Mouse (Mus musculus): ENCODE data around the gene A930018P22Rik.
A peak's percentile ranks its signal among the peaks of the same experiment; 100 is the strongest.
"Not testable (repeated sequence)": the region's sequence is repeated elsewhere in the genome, so short reads cannot be mapped to it uniquely, and the experiment has no call there.

Gene A930018P22Rik

DNA sequence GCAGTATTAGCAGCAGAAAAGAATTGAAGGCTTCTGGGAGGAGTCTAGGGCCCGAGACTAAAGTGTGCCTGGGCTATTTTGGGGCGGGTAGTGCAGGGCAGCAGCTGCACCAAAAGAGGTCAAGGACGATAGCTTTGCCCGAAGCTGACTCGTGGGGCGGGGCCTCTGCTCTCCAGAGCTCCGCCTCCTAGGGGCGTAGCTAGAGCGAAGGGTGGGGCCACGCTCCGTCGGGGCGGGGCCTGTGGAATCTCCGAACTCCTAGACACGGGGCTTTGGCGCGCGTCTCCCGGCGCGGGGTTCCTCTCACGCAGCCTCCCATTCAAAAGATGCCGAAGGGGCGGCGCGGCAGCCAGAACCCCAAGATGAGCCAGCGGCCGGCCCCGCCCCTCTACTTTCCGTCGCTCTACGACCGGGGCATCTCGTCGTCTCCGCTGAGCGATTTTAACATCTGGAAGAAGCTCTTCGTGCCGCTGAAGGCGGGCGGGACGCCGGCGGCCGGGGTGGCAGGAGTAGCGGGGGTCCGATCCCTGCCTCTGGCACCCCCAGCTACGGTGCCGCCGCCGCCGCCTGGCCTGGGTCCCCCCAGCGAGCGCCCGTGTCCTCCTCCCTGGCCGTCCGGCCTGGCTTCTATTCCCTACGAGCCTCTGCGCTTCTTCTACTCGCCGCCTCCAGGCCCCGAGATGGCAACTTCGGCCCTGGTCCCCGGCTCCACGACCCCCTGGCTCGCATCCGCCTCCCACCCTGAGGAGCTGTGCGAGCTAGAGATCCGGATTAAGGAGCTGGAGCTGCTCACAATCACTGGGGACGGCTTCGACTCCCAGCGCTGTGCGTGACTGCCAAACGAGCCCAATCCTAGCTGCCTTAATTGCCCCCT lies at the start of gene A930018P22Rik:
A930018P22Rik (plus strand) TSS at position 265 of the 874 bp plus-strand sequence.
- peak; percentile 89 for DNase-seq (ENCODE audit: low spot score)

DNA sequence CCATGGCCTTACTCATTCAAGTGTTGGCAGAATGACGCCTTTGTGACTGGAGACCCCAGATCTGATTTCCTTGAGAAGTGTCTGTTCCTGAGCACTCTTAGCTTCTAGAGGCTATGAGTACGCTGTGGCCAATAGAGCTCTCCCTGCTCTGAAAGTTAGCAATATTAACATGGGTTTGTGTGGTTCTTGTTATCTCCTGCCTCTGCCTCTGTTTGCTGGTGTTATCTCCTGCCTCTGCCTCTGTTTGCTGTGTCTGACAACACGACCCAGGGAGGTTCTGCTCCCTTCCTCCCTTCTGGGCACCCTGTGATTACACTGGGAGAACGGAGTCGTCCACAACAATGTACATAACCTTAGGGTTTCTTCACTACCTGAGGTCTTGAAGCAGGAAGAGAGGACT lies 44.3 kb upstream of the A930018P22Rik start:
- not testable (repeated sequence) for DNase-seq (ENCODE audit: low spot score)

DNA sequence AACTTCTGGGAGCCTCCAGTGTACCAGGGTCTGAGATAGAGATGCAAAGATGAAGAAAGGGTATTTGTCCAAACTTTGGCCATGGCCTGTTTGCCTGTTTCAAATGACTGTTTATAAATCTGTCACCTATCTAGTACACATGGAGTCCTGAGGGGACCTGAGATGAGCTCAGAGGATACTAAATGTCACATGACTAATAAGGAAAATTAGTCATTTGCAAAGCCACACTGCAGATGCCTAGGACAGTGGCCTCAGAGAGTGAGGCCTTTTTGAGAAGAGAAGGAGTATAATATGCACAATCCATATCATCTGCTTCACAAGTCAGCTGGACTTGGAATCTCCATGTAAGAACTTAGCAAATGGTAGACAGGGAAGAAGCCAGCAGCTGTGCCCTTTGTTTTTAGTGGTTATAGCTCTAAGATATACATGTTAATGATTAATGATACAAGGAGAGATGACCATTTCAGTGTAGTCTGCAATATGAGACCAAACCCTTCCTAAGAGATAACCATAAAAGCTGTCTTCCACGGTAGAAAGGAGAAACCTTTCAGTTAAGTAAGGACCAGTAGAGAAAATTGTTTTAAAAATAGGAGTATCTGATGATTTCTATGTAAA lies 41.0 kb upstream of the A930018P22Rik start:
- DNase-seq (ENCODE audit: low spot score) = not testable (repeated sequence)

DNA sequence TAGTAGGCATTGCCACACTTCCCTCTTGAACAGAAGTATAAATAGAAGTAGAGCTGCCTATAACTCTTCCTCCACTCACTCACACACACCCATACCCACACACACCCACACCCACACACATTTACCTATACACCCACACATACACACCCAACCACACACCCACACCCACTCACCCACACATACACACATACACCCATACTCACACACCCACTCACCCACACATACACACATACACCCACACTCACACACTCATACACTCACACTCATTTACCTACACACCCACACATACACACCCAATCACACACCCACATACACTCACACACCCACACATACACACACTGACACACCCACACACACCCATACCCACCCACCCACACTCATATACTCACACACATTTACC lies 40.1 kb upstream of the A930018P22Rik start:
- DNase-seq (ENCODE audit: low spot score) = no peak

DNA sequence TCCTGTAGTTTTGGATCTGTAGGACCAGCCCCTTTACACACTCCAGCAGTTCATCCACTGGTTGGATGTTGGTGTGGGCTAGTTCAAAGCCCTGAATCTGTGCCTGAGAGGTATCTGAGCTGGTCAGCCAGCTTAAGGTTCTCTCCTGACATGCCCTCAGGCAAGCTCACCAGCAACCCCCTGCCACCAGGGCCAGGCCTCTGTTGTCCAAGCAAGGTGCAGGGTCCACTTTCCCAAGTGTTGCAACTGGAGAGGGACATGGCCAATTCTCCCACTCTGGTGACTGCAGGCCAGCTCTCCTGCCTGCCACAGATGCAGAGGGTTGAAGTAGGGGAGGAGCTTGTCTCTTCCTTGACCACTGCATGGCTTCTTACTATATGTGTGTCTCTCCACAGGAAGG lies 38.5 kb upstream of the A930018P22Rik start:
- DNase-seq (ENCODE audit: low spot score) = not testable (repeated sequence)

DNA sequence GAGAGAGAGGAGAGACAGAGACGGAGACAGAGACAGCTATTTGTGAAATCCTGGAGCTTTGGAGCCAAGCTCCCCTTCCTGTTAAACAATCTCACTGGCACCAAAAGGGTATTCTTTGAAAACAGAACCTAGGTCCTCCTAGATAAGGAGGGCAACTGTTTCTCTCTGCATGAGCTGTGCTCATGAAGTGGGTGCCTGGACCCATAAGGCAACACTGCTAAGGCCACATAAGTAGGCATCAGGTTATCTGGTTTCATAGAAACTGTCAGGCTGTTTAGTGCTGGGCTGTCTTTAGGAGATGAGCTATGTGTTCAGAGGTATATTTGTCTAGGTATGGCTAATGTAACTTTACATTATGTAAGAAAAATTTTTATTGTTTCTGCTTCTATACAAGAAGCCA lies 35.0 kb upstream of the A930018P22Rik start:
- not testable (repeated sequence) for DNase-seq (ENCODE audit: low spot score)

DNA sequence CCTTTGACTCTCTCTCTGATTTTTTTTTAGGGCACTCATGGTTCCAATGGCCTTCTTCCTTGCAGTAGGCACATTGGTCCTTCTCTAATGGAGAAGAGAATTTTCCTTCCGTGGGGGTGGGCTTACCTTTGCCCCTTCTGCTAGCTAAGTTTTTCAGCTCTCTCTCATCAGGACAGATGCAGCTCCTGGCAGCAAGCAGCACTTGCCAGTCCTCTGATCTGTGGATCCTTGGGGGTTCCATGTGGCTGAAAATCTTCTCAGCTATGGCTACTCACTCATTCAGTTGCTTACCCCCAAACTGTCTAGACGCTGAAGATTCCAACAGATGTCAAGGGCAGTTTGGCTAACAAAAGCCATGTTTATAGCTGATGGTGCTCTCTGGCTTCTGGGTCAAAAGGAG lies 29.3 kb upstream of the A930018P22Rik start:
- no peak for DNase-seq (ENCODE audit: low spot score)

DNA sequence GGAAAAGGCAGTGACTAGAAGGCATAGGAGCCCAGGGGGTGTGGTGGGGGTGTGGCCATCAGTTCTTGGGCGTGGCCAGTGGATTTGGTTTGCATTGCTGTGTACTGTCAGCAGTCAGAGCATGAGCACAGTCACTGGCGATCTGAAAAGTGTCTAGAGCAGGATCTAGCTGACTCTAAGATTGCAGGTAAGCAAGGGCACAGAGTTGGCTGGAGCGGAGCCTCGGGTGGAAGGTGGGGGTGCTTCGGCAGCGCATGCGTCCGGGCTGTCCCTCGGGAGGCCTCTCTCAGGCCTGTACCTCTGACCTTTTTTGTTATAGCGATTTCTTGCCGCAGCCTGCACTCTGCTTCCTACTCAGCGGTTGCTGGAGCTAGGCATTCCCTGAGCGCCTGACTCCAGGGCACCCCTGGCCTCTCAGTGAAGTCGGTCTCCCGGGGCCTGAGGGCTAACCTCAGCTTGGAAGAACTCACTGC lies 26.8 kb upstream of the A930018P22Rik start, which contains the start of gene Cd59a:
Cd59a (plus strand) TSS at position 61 of the 473 bp plus-strand sequence.
- peak; percentile 85 for DNase-seq (ENCODE audit: low spot score)

DNA sequence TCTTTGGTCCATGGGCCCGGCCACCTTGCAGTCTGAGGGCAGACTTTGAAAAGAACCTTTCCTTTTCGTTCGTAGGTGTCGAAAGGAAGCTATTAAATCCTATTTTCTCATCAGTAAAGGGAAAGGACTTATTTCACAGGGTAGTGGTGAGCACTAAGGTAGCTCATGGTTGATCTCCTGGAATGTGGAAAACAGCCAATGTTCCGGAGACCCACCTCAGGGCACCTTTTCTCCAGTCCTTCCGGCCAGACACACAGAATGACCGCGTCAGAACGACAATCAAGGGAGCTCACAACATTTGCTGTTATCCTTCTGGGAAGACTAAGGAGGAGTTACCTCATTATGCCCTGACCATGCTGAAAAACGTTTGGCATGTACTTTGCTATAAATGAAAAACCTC lies 26.3 kb upstream of the A930018P22Rik start:
- DNase-seq (ENCODE audit: low spot score) = no peak

DNA sequence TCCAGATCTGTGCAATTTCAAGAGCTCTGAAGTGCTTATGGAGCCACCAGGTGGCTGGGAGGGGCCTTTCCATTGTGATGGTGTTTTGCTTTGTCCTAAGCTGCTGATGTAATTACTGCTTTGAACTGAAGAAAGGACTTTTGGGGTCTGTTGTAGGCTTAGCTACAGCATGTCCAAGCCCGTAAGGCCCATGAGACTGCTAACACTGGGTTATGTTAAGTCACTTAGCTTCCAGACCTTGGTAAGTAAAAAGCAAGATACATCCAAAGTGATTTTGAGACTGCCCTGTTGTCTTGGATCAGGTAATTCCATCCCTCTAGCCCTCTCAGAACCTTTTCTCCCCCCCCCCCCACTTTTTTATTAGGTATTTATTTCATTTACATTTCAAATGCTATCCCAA lies 25.8 kb upstream of the A930018P22Rik start:
- not testable (repeated sequence) for DNase-seq (ENCODE audit: low spot score)

DNA sequence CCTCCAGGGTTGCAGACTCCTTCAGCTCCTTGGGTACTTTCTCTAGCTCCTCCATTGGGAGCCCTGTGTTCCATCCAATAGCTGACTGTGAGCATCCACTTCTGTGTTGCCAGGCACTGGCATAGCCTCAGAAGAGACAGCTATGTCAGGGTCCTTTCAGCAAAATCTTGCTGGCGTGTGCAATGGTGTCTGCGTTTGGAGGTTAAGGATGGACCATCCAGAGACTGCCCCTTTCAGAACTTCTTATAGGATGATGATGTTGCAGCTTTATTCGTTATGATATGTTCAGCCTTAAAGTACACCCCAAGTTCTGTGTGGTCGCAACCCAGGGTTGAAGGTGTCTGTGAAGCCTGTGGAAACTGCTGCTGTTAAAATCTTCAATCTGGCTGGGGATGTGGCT lies 25.2 kb upstream of the A930018P22Rik start:
- not testable (repeated sequence) for DNase-seq (ENCODE audit: low spot score)

DNA sequence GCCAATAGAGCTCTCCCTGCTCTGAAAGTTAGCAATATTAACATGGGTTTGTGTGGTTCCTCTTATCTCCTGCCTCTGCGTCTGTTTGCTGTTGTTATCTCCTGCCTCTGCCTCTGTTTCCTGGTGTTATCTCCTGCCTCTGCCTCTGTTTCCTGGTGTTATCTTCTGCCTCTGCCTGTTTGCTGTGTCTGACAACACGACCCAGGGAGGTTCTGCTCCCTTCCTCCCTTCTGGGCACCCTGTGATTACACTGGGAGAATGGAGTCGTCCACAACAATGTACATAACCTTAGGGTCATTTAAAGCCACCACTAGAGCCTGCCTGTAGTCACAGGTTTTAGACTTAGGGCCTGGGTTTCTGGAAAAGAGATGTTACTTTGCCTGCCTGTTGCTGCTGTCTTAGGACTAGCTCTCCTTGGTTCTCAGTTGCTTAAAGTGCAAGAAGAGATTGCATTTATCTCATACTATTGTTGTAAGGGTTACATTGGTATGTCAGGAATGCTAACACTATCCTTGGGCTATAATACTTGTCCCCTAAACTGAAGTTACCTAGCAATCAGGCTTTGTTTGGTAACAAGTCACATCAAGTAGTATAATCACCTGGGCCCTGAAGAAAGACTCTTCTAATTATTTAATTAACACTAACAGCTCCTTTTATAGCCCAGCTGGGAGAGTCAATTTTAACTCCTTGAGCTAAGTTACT lies 23.9 kb upstream of the A930018P22Rik start:
- DNase-seq (ENCODE audit: low spot score) = no peak

DNA sequence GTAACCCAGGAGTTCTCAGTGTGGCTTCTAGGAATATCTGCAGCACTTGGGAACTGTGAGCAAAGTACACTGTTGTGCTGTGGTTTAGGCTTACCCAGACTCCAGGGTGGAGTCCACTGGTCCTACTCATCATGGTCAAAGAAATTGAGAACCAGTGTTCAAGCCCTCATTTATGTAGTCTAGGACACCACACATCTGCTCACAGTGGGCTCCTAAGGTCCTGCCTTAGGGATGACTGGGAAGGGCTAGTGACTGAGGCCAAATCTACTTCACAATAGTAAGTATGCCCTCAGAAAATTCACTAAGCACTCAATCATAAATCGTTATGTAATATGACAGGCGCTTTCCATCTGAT lies 23.4 kb upstream of the A930018P22Rik start:
- DNase-seq (ENCODE audit: low spot score) = no peak

DNA sequence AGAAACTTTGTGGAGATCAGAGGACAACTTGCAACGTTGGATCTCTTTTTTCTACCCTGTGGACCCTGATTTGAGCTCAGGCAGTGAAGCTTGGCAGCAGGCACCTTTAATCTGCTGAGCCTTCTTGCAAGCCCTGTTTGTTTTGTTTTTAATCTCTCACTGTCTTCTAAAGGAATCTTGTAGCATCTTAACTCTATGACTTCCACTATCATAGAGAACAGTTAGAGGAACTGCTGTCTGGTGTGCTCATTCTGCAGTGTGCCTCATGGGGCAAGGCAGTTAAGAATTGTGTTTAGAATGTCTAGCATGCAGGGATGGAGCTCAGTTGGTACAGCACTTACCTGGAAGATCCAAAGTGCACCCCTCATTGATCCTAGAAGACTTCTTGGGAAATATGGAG lies 22.6 kb upstream of the A930018P22Rik start:
- DNase-seq (ENCODE audit: low spot score) = no peak

DNA sequence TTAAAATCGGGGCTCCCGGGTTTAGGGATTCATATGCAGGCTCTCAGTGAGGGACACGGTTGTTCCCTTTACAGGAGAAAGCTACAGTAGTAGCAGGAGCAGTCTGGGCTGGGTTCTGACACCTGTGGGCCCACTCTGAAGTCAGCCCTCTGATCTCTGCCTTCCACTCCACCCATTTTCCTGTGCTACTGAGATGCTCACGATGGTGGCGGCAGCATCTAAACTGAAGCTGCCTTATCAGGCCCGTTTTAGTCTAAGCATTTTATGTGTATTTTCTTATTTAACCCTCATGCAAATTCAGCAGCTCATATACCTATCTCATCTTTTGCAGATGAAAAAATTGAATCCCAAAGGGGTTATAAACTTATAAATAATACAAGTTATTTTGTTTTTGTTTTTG lies 17.8 kb upstream of the A930018P22Rik start:
- no peak for DNase-seq (ENCODE audit: low spot score)

DNA sequence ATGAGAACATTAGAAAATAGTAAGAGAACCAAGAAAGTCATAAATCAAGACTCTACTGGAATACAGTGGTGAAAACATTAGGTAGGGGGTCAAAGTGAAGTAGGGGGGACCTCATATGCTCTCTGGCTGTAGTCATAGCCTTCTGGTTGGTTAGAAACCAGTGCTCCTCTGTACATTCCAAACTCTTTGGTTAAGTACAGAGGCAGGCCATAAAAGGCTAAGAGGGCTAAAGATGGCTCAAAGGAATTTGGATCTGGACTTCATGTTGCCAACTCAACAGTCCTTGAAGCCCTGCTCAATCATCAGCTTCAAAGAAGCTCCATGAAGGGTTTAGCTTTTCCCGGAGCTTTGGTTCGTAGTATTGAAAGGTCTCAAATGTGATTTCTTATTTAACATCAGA lies 13.5 kb upstream of the A930018P22Rik start:
- DNase-seq (ENCODE audit: low spot score) = not testable (repeated sequence)

DNA sequence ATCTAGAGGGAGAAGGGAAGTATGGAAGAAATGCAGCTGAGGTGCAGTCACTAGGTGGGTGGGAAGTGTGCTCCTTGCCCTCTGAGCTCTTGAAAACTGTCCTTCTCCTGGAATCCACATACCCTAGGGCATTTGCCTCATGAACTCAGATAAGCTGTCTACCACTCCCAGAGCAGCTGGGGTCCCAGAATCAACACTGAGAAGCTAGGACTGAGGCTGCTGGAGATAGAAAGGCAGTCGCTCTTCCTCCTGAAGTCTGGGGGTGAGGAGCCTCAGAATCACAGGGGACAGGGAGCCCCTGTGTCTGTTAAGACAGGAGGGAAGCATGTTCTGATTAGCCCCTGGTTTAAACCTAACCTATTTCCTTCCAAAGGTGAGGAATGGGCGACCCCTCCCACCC lies 13.0 kb upstream of the A930018P22Rik start:
- DNase-seq (ENCODE audit: low spot score) = no peak

DNA sequence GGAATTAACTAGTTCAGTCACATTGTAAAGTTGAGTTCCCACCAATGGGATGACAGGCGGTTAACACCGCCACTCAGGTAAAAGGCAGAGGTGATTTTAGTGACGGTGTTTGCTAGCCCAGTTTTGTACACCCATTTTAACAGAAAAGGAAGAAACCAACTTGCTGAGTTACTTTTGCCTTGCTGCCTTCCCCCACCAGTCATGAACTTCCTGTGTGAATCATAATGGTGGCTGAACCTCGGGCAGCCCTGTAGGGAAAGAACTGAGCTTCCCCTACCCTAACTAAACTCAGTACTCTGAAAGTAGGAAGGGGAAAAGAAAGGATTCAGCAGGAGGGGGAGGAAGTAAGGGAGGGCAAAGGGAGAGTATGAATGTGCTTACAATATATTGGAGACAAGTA lies 12.5 kb upstream of the A930018P22Rik start:
- no peak for DNase-seq (ENCODE audit: low spot score)

DNA sequence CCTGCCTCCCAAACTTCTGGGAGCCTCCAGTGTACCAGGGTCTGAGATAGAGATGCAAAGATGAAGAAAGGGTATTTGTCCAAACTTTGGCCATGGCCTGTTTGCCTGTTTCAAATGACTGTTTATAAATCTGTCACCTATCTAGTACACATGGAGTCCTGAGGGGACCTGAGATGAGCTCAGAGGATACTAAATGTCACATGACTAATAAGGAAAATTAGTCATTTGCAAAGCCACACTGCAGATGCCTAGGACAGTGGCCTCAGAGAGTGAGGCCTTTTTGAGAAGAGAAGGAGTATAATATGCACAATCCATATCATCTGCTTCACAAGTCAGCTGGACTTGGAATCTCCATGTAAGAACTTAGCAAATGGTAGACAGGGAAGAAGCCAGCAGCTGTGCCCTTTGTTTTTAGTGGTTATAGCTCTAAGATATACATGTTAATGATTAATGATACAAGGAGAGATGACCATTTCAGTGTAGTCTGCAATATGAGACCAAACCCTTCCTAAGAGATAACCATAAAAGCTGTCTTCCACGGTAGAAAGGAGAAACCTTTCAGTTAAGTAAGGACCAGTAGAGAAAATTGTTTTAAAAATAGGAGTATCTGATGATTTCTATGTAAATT lies 11.3 kb upstream of the A930018P22Rik start:
- not testable (repeated sequence) for DNase-seq (ENCODE audit: low spot score)

DNA sequence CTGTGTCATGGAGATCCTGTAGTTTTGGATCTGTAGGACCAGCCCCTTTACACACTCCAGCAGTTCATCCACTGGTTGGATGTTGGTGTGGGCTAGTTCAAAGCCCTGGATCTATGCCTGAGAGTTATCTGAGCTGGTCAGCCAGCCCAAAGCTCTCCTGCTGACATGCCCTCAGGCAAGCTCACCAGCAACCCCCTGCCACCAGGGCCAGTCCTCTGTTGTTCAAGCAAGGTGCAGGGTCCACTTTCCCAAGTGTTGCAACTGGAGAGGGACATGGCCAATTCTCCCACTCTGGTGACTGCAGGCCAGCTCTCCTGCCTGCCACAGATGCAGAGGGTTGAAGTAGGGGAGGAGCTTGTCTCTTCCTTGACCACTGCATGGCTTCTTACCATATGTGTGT lies 9.0 kb upstream of the A930018P22Rik start:
- DNase-seq (ENCODE audit: low spot score) = not testable (repeated sequence)

DNA sequence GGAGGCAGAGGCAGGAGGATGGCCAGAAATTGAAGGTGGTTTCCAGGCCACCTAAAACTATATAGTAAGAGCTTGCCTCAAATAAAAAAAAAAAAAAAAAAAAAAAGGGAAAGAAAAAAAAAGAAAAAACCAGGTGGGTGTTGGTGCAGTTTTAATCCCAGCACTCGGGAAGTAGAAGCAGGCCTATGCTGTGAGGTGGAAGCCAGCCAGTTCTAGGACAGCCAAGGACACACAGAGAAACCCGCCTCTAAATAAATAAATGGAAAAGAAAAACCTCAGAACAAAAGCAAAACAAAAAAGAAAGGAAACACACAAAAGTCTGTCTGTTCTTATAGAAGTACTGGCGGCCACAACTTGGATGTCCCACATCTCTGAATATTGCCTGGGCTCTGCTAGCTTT lies 7.7 kb upstream of the A930018P22Rik start:
- no peak for DNase-seq (ENCODE audit: low spot score)

DNA sequence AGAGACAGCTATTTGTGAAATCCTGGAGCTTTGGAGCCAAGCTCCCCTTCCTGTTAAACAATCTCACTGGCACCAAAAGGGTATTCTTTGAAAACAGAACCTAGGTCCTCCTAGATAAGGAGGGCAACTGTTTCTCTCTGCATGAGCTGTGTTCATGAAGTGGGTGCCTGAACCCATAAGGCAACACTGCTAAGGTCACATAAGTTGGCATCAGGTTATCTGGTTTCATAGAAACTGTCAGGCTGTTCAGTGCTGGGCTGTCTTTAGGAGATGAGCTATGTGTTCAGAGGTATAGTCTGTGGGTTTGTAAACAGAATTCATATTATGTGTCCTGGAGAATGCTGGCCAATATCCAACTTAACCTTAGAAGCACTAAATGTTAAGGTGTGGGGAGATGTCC lies 5.4 kb upstream of the A930018P22Rik start:
- not testable (repeated sequence) for DNase-seq (ENCODE audit: low spot score)
